Mouse (Mus musculus): ENCODE measurements around the gene Pdgfb.

The Pdgfb gene

GRCm38 (mm10) chr15:80008461-80008860, 6.3 kb downstream of the Pdgfb start:
- DNase-seq: no peak

GRCm38 (mm10) chr15:80006156-80006555, 8.6 kb downstream of the Pdgfb start:
- DNase-seq: no peak

DNA sequence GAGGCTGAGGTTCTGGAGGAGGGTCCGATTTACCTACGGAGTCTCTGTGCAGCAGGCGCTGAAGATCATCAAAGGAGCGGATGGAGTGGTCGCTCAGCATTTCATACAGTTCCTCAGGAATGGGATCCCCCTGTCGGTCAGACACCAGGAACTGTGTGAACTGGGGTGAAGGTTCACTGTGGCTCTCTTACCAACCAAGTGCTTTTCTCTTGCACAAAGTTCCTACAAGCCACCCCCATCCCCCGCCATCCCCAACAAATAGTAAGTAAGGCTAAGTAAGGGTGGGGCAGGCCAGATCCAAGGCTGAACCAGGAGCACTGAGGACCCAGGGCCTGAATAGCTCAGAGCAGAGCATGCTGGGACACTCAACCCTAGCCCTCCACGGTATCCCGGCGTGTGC, 9.3 kb downstream of the Pdgfb start:
- DNase-seq: no peak

GRCm38 (mm10) chr15:80004644-80005340, 10.0 kb downstream of the Pdgfb start:
- peak; percentile 80 for DNase-seq

DNA sequence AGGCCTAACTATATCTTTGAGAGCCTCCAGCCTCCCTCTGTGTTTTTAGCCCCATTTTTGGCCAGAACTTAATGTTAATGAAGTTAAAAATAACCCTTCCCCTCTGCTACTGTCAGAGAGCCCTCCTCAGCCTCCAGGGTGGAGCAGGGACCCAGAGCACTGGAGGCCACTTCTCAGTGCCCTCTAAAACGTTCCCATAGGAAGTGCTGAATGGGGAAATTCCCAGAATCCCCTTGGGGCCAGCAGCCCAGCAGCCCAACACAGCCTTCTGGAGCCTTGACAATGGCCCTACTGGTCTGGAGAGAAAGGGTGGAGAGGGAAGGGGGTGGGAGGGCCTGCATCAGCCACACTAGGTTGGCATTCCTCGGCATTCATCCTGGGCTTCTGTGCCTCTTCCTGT, 11.2 kb downstream of the Pdgfb start:
- DNase-seq: no peak

- DNase-seq: no peak
These were observed 13.2 kb downstream of the Pdgfb start for GRCm38 (mm10) chr15:80001601-80002000.

- peak; percentile 48 for DNase-seq
These were observed 14.1 kb downstream of the Pdgfb start for GRCm38 (mm10) chr15:80000694-80001093.

- DNase-seq: no peak
These were observed 16.8 kb downstream of the Pdgfb start for GRCm38 (mm10) chr15:79997988-79998387.

GRCm38 (mm10) chr15:79996781-79997180, 18.0 kb downstream of the Pdgfb start:
- DNase-seq: peak; percentile 53

DNA sequence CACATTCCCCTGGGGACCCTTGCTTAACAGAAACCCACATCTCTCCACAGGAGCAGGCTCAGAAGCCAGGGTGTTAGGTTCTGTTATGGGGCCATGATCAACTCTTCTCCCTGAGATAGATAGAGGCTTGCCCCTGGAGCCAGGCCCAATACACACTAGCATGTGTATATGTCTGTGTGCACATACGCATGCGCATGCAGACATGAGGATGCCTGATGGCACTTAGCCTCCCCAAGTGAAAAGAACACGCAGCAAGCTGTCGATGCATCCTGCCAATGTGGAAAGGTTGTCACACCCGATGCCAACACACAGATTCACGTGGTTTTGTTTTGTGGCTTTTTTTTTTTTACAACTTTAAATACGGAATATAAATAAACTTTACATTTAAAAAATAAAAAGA, 19.2 kb downstream of the Pdgfb start:
- DNase-seq: no peak

GRCm38 (mm10) chr15:79994566-79994965, 20.2 kb downstream of the Pdgfb start:
- DNase-seq: no peak

- no peak for DNase-seq
These were observed 28.6 kb downstream of the Pdgfb start for GRCm38 (mm10) chr15:79986182-79986581.

- no peak for DNase-seq
These were observed 29.3 kb downstream of the Pdgfb start for GRCm38 (mm10) chr15:79985471-79985870.

DNA sequence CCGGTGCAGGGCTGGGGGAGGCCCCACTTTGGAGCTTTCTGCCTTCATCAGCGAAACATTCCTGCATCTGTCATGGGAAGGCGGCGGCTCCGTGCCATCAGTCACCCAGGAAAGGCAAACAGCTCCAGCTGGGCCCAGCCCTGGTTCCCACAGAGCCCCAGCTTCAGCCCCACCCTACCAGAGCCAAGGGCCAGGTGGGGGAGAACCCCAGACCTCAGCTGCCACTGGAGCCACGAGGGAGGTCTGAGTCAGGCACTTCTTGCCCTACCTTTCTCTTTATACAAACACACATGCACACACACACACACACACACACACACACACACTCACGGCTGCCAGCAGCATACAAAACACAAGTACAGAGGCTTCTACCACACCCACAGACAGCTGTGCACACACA, 30.6 kb downstream of the Pdgfb start:
- no peak for DNase-seq

GRCm38 (mm10) chr15:79980716-79981115, 34.1 kb downstream of the Pdgfb start:
- peak; percentile 25 for DNase-seq

DNA sequence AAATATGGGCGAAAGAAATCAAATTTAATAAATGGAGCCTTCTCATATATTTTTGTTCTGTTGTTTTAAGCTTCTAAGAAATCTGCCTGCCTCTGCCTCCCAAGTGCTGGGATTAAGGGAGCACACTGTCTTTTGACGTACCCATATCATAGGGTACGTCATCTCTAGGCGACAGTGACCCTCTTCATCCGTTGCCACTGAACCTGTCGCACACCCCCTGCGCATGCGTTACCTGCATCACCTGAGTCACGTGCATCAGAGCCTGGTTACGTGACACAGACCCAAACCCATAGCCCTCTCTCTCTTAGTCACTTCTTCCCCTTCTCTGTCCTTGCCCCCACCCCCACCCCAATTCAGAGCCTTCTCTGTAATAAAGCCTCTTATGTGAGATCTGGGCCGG, 42.6 kb downstream of the Pdgfb start:
- no peak for DNase-seq

GRCm38 (mm10) chr15:79970940-79971339, 43.8 kb downstream of the Pdgfb start, which contains the start of gene Cbx7:
Cbx7 (minus strand) TSS chr15:79971119.
- no peak for DNase-seq

DNA sequence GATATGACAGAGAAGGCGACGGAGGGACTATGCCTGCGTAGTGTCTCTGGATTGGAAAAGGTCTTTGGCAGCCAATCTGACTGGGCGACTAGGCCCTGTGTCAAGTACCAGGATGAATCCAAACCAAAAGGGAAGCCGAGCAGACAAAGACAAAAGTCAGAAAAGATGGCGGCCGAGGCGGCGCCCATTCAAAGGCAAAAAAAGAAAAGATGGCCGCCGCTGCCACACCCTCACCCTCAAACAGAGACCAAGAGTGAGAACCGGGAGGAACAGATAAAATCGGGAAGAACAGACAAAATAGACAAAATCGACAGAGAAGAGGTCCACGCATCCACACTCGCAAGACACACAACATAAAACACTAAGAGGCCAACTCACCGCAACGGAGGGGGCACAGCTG, 44.3 kb downstream of the Pdgfb start:
- no peak for DNase-seq

GRCm38 (mm10) chr15:79967346-79967745, 47.4 kb downstream of the Pdgfb start:
- DNase-seq: no peak

DNA sequence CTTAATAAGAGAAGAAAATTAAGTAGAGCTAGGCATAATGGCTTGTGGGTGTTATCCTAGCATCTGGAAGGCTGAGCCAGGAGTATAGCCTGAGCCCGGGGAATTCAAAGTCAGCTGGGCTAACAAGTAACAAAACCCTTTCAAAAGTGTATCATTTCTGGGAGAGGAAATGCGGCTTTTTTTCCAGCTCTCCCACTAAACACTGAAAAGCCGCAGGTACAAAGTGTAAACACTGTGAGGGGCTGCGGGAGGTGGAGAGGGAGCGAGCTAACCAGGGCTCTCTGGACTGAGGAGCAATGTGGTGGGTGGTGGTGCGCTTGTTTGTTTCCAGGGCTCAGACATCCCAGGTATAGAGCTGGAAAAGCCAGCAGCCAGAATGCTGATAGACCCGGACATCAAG, 50.4 kb downstream of the Pdgfb start:
- DNase-seq: no peak

- no peak for DNase-seq
These were observed 52.1 kb downstream of the Pdgfb start for GRCm38 (mm10) chr15:79962661-79963060.

- no peak for DNase-seq
These were observed 53.3 kb downstream of the Pdgfb start for GRCm38 (mm10) chr15:79961366-79961921.

DNA sequence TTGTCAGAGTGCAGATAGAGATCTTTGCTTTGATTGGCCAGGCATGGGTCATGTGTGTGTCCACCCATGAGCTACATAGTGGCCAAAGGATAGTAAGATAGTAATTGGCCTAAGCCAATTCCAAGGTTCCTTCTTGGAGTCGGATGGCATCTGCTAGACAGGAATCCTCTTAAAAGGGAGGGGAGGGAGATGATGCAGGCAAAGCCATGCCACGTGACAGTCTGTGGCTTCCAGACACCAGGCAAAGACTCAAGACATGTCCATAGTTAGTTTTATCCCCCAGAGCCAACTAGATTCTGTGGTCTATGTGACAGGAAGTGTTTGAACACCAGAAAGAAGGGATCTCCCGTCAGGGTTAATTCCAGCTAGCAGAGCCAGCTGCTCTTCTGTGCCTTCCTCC, 56.4 kb downstream of the Pdgfb start:
- no peak for DNase-seq

DNA sequence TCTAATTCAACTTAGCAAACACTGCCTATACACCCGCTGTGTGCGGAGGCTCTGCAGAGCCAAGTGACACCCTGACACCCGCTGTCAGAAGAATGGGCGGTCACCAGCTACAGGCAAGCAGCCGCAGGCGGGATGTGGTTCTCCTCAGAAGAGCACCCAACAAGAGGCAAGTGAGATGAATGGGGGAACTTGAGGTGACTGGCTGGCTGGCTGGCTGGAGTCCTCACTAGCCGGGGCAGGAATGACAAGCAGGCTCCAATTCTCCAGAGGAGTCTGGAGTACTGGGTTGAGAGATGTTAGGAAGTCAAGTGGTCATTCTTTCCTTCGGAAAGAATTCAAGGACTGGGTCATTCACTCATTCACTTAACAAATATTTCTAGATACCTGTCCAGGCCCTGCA, 58.2 kb downstream of the Pdgfb start:
- no peak for DNase-seq

DNA sequence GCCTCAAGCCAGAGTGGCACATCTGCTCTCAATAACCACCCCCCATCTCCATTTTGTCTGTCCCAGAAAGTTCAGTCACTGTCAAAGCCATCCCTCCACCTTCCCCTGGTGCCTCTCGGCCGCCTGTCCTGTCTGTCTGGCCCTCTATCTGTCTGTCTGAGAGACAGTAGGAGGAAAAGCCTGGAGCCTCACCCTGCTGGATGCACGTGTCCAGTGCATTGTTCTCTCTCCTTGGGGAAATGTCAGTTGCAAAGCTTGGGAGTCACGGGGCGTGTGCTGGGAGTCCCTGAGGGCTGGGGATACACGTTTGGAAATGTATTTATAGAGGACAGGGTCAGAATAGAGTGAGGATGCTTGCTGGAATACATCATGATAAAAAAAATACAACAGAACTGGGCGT, 61.3 kb downstream of the Pdgfb start:
- DNase-seq: no peak
